ENCODE assay signal across 36 mouse cellular contexts in the genomic region with DNA sequence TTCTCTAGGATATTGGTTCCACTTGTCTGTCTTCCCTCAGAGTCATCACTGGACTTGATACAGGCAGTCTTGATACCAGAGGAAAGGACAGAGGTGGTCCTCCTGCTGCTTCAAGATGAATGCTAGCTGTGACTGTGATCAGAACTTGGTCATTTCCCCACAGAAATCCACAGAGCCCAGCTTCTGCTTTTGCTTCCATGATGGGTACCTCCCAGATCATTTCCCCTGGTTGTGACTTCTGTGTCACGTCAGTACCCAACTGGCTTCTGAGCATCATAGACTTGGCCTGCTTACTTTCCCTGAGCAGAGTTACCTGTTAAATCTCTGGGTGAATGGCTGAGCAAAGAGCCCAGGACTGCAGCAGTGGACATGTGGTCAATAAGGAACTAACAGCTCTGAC. TPM values are rescaled to one million over a fixed set of nuclear protein-coding genes. Genes with fewer than 3 reads are reported as not detected.
DNase-seq lines count a peak whose midpoint lies in the region; ATAC-seq and TF ChIP-seq lines count a peak whose summit lies in the region.
"Had no signal": no experiment of that assay in that cellular context is flagged by ENCODE, and none has a peak within 500 bp of the region (broad histone marks: within the 10 kb centered on the region; RNA-seq: fewer than 3 reads in every experiment).

No protein-coding gene starts in this region.

- no peak for TF ChIP-seq EP300 in CH12.LX (IDR thresholded peaks at IDR 0.05; ENCODE audit: low read length)

- TF ChIP-seq POLR2A in CH12.LX (IDR thresholded peaks at IDR 0.05; ENCODE audit: low read depth, low read length) = no peak

- no peak for DNase-seq in CH12.LX (ENCODE audit: extremely low read depth)
- peak; percentile 45 for DNase-seq in splenic B cell, adult 2 months (ENCODE audit: low read depth, low spot score)
- DNase-seq in gastrocnemius, postnatal 36 days = no peak
- DNase-seq in urinary bladder, postnatal 14 days (ENCODE audit: low spot score) = no peak
- DNase-seq: adrenal gland, adult 2 months; adrenal gland, postnatal 14 days; B cell, adult 2 months; cerebellum, adult 18-20 months; cerebellum, adult 9-11 months; cerebellum, postnatal 25 days; embryo, embryonic 11 days; gastrocnemius, postnatal 10 days; heart, adult 2 months had no signal

- intact Hi-C loops in gastrocnemius, postnatal 36 days (cut with DNase I) = no loop called here

- peaks cover 21 to 66% of the 10 kb centered on the region in 2 experiments for H3K36me3 ChIP-seq in CH12.LX (replicated peaks in 1 of 2; ENCODE audit: control insufficient read depth in 1 of 2, insufficient read depth in 1 of 2, low read length in 1 of 2)
- no peaks in the 10 kb centered on the region for H3K36me3 ChIP-seq in splenic B cell, adult 2 months (ENCODE audit: control insufficient read depth, insufficient read depth, low read length, poor library complexity, severe bottlenecking)
- H3K36me3 ChIP-seq: embryonic facial prominence, embryonic 10.5 days; embryonic facial prominence, embryonic 13.5 days; forebrain, embryonic 12.5 days; forebrain, embryonic 15.5 days; heart, embryonic 10.5 days; heart, embryonic 13.5 days; hindbrain, embryonic 10.5 days; hindbrain, embryonic 13.5 days had no signal

- no peak overlapping the region for H3K4me2 ChIP-seq in CH12.LX (ENCODE audit: insufficient read depth, low read depth, poor library complexity, severe bottlenecking)
- H3K4me2 ChIP-seq: embryonic facial prominence, embryonic 13.5 days; forebrain, embryonic 12.5 days; forebrain, embryonic 15.5 days; heart, embryonic 13.5 days; hindbrain, embryonic 13.5 days had no signal

- dilution Hi-C loops in CH12.LX (cut with MboI; ENCODE audit: extremely low pct_ligation_motif_present, extremely low pct_unique_long_range_greater_than_20kb, low sequenced_read_pairs) = no loop called here

- no peak overlapping the region for H3K4me3 ChIP-seq in CH12.LX (replicated peaks in 1 of 3; ENCODE audit: low read depth in 2 of 3, low read length in 2 of 3, poor library complexity in 1 of 3)
- H3K4me3 ChIP-seq: embryonic facial prominence, embryonic 10.5 days; embryonic facial prominence, embryonic 13.5 days; erythroblast, embryonic 14.5 days; forebrain, embryonic 12.5 days; forebrain, embryonic 15.5 days; heart, adult 2 months; heart, embryonic 10.5 days; heart, embryonic 13.5 days; hindbrain, embryonic 10.5 days; hindbrain, embryonic 13.5 days had no signal

- 0 out of 2 replicates have a peak overlapping the region, but pooled peaks have one; percentile 24 for H3K27ac ChIP-seq in CH12.LX (ENCODE audit: insufficient read depth, low read depth)
- H3K27ac ChIP-seq: embryonic facial prominence, embryonic 10.5 days; embryonic facial prominence, embryonic 13.5 days; forebrain, embryonic 12.5 days; forebrain, embryonic 15.5 days; heart, adult 2 months; heart, embryonic 10.5 days; heart, embryonic 13.5 days; hindbrain, embryonic 10.5 days; hindbrain, embryonic 13.5 days; hindbrain, postnatal 0 days had no signal

- no peak for TF ChIP-seq RAD21 in CH12.LX (IDR thresholded peaks at IDR 0.05; ENCODE audit: low read depth, low read length)

- no peak overlapping the region for H3K9ac ChIP-seq in CH12.LX (ENCODE audit: insufficient read depth, low read depth)
- H3K9ac ChIP-seq: embryonic facial prominence, embryonic 13.5 days; forebrain, embryonic 12.5 days; forebrain, embryonic 15.5 days; heart, embryonic 13.5 days; hindbrain, embryonic 13.5 days had no signal

- ATAC-seq in common myeloid progenitor, adult 5-6 weeks (replicated peaks; ENCODE audit: low read depth, poor library complexity, severe bottlenecking) = peak; percentile 64
- ATAC-seq in megakaryocyte, adult 5-6 weeks (ENCODE audit: poor library complexity, severe bottlenecking) = peak; percentile 71
- no peak for ATAC-seq in cerebellum, adult (ENCODE audit: insufficient number of reproducible peaks, low FRiP score, low TSS enrichment)
- ATAC-seq: forebrain, embryonic 15.5 days; hindbrain, postnatal 0 days; inflammation-experienced regulatory T-cells, adult 6 months; intestine, embryonic 16.5 days had no signal

- H3K79me2 ChIP-seq in CH12.LX (replicated peaks; ENCODE audit: control insufficient read depth, extremely low read depth, insufficient read depth, poor library complexity, severe bottlenecking) = peaks cover 62% of the 10 kb centered on the region

- in situ Hi-C loops in CH12.LX (cut with MboI; ENCODE audit: low pct_ligation_motif_present, low pct_unique_long_range_greater_than_20kb, low sequenced_read_pairs) = no loop called here

- H3K27me3 ChIP-seq in CH12.LX (replicated peaks) = no peaks in the 10 kb centered on the region
- no peaks in the 10 kb centered on the region for H3K27me3 ChIP-seq in splenic B cell, adult 2 months (ENCODE audit: control insufficient read depth, insufficient read depth, low read length, poor library complexity, severe bottlenecking)
- H3K27me3 ChIP-seq: embryonic facial prominence, embryonic 13.5 days; forebrain, embryonic 12.5 days; forebrain, embryonic 15.5 days; heart, embryonic 13.5 days; hindbrain, embryonic 13.5 days had no signal

- TF ChIP-seq CTCF in CH12.LX (conservative IDR thresholded peaks at IDR 0.05 in 1 of 2, IDR thresholded peaks at IDR 0.05 in 1 of 2; ENCODE audit: low read depth in 2 of 2, low read length in 2 of 2) = no peak

- no peaks in the 10 kb centered on the region for H3K9me3 ChIP-seq in CH12.LX (replicated peaks; ENCODE audit: low read length)
- H3K9me3 ChIP-seq: embryonic facial prominence, embryonic 10.5 days; embryonic facial prominence, embryonic 13.5 days; forebrain, embryonic 12.5 days; forebrain, embryonic 15.5 days; heart, embryonic 10.5 days; heart, embryonic 13.5 days; hindbrain, embryonic 10.5 days; hindbrain, embryonic 13.5 days had no signal

- peaks cover 49 to 95% of the 10 kb centered on the region in 2 experiments for H3K4me1 ChIP-seq in CH12.LX (ENCODE audit: control insufficient read depth in 1 of 2, insufficient read depth in 2 of 2)
- H3K4me1 ChIP-seq: embryonic facial prominence, embryonic 13.5 days; forebrain, embryonic 12.5 days; forebrain, embryonic 15.5 days; heart, embryonic 10.5 days; heart, embryonic 13.5 days; hindbrain, embryonic 13.5 days had no signal

TF ChIP-seq in CH12.LX, 34 proteins besides CTCF, POLR2A, EP300 and RAD21:
- no peak for TF ChIP-seq MAZ (IDR thresholded peaks at IDR 0.05; ENCODE audit: low read depth, low read length)
- no peak for TF ChIP-seq NELFE (IDR thresholded peaks at IDR 0.05; ENCODE audit: low read depth, low read length)
- TF ChIP-seq JUND (conservative IDR thresholded peaks at IDR 0.05; ENCODE audit: low read depth, low read length) = no peak
TF ChIP-seq in CH12.LX: peak in this region for 0.

RNA-seq across cellular contexts. Expression of gene Ppfibp2, which starts 12.8 kb away (rescaled TPM):
- 27.5 and 40.3 TPM in 2 replicates for total RNA-seq in CH12.LX (2012; rRNA removed)
- 30.2 and 32.9 TPM in 2 replicates for total RNA-seq in CH12.LX (2014; rRNA removed)
- polyA plus RNA-seq in CH12.LX (2012; ENCODE audit: insufficient read length, low read depth) = 40.2 and 44.7 TPM in 2 replicates
- total RNA-seq in common myeloid progenitor, adult 5-6 weeks (2017) = 3.3 and 7.3 TPM in 2 replicates
- 9.3 and 11.2 TPM in 2 replicates for total RNA-seq in megakaryocyte, adult 5-6 weeks (2015)
- 12.1 and 14.9 TPM in 2 replicates for total RNA-seq in megakaryocyte, adult 5-6 weeks (2017)
- 10 to 100 TPM in 1 of 2 experiments, 1 to 10 TPM in 1; 9.4 to 12.0 TPM for total RNA-seq in gastrocnemius, postnatal 36 days (2021)
- total RNA-seq: MEL had no signal

RNA-seq across cellular contexts. Expression of gene 5330417H12Rik, which starts 17.2 kb away (rescaled TPM):
- total RNA-seq in CH12.LX (2012; rRNA removed) = 0.13 TPM in 1 of 2 replicates, not detected in the other
- total RNA-seq in CH12.LX (2014; rRNA removed) = not detected in 2 replicates
- not detected in 2 replicates for polyA plus RNA-seq in CH12.LX (2012; ENCODE audit: insufficient read length, low read depth)
- not detected in 2 replicates for total RNA-seq in common myeloid progenitor, adult 5-6 weeks (2017)
- total RNA-seq in megakaryocyte, adult 5-6 weeks (2015) = not detected in 2 replicates
- total RNA-seq in megakaryocyte, adult 5-6 weeks (2017) = not detected in 2 replicates
- total RNA-seq in gastrocnemius, postnatal 36 days (2021) = not detected
- total RNA-seq: adrenal gland, adult 2 months; adrenal gland, postnatal 14 days; adrenal gland, postnatal 4 days; gastrocnemius, adult 18-20 months; gastrocnemius, postnatal 10 days; gastrocnemius, postnatal 4 days; heart, adult 2 months; heart, postnatal 25 days; hindbrain, postnatal 0 days; MEL had no signal
- polyA plus RNA-seq: adrenal gland, adult 2 months; brain, embryonic 14.5 days; cortical plate, adult 2 months; embryonic facial prominence, embryonic 10.5 days; embryonic facial prominence, embryonic 13.5 days; erythroblast, embryonic 14.5 days; forebrain, embryonic 12.5 days; forebrain, embryonic 15.5 days; heart, adult 2 months; heart, embryonic 13.5 days; heart, embryonic 16.5 days; hindbrain, embryonic 10.5 days; hindbrain, embryonic 13.5 days; hindbrain, postnatal 0 days; inflammation-experienced regulatory T-cells, adult 6 months; intestine, embryonic 16.5 days had no signal

RNA-seq across cellular contexts. Expression of gene Olfml1, which starts 40.5 kb away (rescaled TPM):
- total RNA-seq in CH12.LX (2012; rRNA removed) (not detected in 2 replicates), CH12.LX (2014; rRNA removed) (not detected in 2 replicates)
- not detected in 2 replicates for polyA plus RNA-seq in CH12.LX (2012; ENCODE audit: insufficient read length, low read depth)
- not detected in 2 replicates for total RNA-seq in common myeloid progenitor, adult 5-6 weeks (2017)
- total RNA-seq in megakaryocyte, adult 5-6 weeks (2015) = not detected in 2 replicates
- not detected in 2 replicates for total RNA-seq in megakaryocyte, adult 5-6 weeks (2017)
- 1 to 10 TPM; 1.8 to 2.3 TPM for total RNA-seq in gastrocnemius, postnatal 36 days (2021)
- total RNA-seq: MEL had no signal
- polyA plus RNA-seq: erythroblast, embryonic 14.5 days; inflammation-experienced regulatory T-cells, adult 6 months had no signal
